Mouse (Mus musculus) layer of hippocampus, adult 2 months (tissue): ENCODE measurements at regions not wholly inside any gene's neighbourhood (a gene's known extent, or its start where the extent isn't known, plus 50 kb on each side); places are given as distances from the start of the nearest gene placed in this dataset.

ENCODE experiments used
- DNase-seq, 2 experiments: peaks; one replicate each; pipeline ENCODE4 v3.0.0; 2022; ENCODE audit warnings: low spot score in 2 of 2
- H3K27ac ChIP-seq: fragments of 200-600 bp; 2 replicates; pipeline ENCODE4 v1.8.1; 2022
- H3K4me3 ChIP-seq: fragments of 200-600 bp; 2 replicates; pipeline ENCODE4 v1.8.1; 2022; ENCODE audit warnings: mild to moderate bottlenecking
- CTCF ChIP-seq: fragments of 200-600 bp; conservative IDR thresholded peaks from 2 replicates; pipeline ENCODE4 v1.8.1; 2022; ENCODE audit warnings: antibody characterized with exemption, mild to moderate bottlenecking, moderate library complexity

DNA sequence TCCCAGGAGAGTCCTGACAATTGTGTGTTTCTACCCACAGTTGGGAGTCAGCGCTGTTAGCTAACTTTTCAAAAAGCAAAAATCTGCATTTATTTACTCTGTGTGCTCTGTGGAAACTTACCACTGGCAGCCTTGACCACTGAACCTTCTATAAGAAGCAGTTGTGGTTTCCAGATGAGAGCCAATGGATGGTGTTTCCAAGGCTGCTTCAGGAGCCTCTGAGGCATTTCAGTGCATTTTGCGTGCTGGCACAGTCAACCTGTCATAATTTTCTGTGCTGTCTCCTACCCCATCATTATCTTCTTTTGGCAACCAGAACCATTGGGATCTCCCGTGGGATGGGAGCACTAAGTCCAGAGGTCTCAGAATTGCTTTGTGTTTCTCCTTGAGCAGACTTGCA, 60.3 kb downstream of the 4930544G11Rik start:
- H3K27ac ChIP-seq = no peak overlapping the region
- H3K4me3 ChIP-seq = no peak overlapping the region
- no peak for TF ChIP-seq CTCF
- DNase-seq = no peak

DNA sequence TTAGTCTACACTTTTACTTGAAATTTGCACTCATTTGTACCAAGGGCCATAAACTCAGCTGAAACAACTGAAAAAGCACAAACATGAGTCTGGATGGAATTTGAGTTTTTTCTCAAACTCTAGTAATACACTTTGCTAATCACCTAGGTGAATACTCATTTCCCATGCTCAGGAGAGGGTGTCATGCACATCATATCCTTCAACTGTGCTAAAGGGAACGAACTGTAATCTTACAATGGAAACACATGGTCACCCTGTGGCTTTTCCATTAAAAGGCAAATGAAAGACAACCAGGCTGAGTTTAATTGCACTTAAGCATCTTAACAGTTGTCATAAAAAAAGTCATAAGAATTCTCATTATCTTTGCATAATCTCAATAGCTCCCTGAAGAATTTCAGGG, 71.1 kb downstream of the 4930544G11Rik start:
- Histone ChIP-seq H3K27ac (no peak overlapping the region), H3K4me3 (no peak overlapping the region)
- TF ChIP-seq CTCF = no peak
- no peak for DNase-seq

DNA sequence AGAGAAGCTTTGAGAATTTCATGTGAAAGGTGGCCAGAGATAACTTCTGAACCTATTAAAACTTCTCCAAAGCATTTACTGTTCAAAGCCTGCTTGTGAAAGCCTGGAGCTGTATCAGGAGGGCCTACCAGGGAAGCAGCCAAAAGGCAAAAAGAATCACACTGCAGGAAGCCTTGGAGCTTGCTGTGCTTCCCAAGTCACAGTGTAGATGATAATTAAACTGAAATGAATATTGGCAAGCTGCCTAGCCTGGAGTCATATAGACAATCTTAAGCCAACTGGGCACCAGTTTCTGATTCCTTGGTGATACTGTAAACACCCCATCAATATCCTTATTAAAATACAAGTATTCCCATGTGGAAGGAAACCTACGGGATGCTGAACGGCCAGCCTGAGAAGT, 84.4 kb downstream of the 4930544G11Rik start:
- Histone ChIP-seq H3K4me3 (no peak overlapping the region), H3K27ac (no peak overlapping the region)
- no peak for TF ChIP-seq CTCF
- DNase-seq = no peak

DNA sequence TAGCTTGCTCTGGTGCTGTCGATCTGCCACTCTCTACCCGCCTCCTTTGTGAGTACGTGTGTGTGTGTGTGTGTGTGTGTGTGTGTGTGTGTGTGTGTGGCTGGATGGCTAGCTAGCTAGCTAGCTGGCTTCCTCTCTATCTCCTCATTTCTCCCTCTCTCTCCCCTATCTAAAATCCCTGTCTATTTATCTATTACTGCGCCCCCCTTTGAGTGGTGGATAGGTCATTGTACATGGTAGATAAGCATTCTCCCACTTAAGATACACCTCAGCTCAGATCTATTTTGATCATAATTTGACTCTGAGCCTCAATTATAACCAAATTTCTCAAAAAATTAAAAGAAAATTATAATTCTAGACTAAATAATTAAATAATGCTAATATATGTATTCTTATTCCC, 99.4 kb downstream of the 4930544G11Rik start:
- DNase-seq = no peak
- H3K27ac ChIP-seq = no peak overlapping the region
- TF ChIP-seq CTCF = no peak
- H3K4me3 ChIP-seq = no peak overlapping the region

DNA sequence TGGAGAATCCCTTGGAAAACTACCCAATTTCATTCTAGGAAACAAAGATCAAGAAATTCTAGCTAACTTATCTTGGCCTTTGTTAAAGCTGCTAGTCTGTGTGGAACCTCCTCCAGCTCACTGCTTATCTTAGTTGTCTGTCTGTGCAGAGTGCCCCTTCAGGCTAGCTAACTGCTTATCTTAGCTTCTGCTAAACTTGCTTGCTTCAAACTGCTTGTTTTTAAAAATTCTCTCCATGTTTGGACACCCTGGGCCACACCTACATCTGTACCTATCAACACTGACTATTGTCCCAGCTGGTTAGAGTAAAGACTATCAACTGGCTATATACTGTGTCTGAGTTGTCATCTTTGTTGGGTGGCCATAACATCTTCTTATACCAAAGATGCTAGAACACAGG, 100.0 kb downstream of the 4930544G11Rik start:
- H3K4me3 ChIP-seq = no peak overlapping the region

DNA sequence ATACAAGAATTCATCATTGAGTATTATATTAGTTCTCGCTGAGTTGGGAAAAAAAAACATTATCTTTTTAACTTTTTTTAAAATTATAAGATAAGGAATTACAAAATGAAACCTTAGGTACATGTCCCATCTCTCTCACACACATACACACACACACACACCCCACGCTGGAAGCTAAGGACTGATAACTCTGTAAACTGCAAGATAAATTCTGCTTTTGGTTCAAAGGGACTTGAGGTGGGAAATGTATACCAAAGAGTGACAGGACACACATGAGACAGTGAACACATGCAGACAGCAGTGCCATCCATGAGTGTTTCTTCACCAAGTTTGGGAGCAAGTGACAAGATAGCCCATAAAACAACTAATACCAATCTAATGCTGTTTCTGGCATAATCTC, 100.8 kb downstream of the 4930544G11Rik start:
- DNase-seq = no peak
- TF ChIP-seq CTCF = no peak
- Histone ChIP-seq H3K4me3 (no peak overlapping the region), H3K27ac (no peak overlapping the region)

More for the DNA sequence above, 100.0 kb downstream of the 4930544G11Rik start:
- no peak for DNase-seq
- H3K27ac ChIP-seq = no peak overlapping the region
- no peak for TF ChIP-seq CTCF

- Histone ChIP-seq H3K4me3 (no peak overlapping the region), H3K27ac (no peak overlapping the region)
- TF ChIP-seq CTCF = no peak
- DNase-seq = no peak
Measured at GRCm38 (mm10) chr6:66068874-66069273, 116.5 kb downstream of the 4930544G11Rik start.

DNA sequence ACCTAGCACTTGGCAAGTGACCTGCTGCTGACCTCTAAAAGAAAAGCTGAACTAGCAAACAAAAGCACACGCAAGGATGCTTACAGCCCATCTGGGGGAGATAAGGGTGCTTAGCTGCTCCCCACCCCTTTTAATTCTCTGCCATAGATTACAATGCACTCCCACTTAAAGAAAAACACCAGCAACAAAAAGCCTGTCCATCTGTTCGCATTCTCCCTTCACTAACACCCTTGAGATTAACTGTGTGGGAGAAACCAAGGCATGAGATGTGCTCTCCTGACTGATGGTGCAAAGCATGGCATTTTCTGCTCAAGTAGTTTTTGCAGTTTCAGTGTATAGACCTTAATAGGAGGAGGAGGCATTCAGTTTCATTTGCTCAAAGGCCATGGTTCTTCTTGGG, 125.0 kb downstream of the 4930544G11Rik start:
- Histone ChIP-seq H3K27ac (no peak overlapping the region), H3K4me3 (no peak overlapping the region)
- no peak for TF ChIP-seq CTCF
- no peak for DNase-seq

DNA sequence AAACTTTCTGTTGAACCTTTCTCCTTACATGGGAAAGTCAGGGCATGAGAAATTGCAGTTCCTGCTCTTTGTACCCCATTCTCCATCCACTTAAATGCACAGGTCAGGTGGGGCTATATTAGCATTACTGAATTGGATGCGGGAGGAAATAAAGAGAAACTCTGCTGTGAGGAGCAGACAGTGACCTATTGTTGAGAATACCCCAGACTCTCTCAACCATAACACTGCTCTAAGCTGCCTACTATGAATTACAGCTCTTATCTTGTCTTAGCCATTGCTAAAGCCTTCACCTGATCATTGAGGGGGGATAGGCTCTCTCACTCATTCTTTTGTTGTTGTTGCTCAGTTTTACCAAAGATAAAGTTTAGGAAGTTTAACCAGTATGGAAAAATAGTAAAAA, 126.4 kb downstream of the 4930544G11Rik start:
- DNase-seq = no peak
- TF ChIP-seq CTCF = no peak
- no peak overlapping the region for H3K4me3 ChIP-seq
- H3K27ac ChIP-seq = no peak overlapping the region

GRCm38 (mm10) chr6:66101555-66102071, 149.2 kb downstream of the 4930544G11Rik start:
- peak in 1 of 2 experiments; percentile 27 for DNase-seq
- TF ChIP-seq CTCF = no peak
- Histone ChIP-seq H3K27ac (peak overlapping the region; percentile 62), H3K4me3 (no peak overlapping the region)

GRCm38 (mm10) chr6:66114366-66114765, 162.0 kb downstream of the 4930544G11Rik start:
- Histone ChIP-seq H3K27ac (no peak overlapping the region), H3K4me3 (no peak overlapping the region)
- TF ChIP-seq CTCF = peak; percentile 33; the same call in 1 of the 2 replicates
- no peak for DNase-seq

DNA sequence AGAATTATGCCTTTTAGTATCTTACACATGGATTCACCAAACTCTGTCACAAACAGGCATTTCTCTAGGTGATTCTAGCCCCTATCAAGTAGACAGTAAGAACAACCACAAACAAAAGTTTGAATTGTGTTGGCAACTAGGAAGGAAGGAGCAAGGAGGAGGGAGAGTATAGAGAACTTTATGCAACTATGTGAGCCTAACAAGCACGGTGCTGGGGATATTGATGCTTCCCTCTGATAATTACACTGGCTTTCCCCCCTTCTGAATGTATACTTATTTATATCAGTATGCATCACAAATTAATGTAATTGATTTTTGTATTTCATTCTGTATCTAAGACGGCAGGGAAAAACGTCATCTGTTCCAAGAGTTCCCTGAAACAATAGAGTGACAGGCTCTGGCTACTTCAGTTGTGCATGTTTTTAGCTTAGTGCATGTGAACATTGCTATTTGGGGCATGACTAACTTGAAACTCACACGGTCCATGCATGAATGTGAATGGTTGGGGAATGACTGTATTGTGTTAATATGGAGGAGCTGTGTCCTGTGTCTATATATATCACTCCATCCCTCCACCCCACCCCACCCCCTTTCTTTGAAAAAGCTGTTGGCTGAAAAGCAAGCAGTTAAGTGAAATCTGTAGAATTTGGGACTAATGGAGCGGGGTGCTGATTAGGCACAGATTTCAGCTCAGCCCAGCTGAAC, 169.2 kb downstream of the 4930544G11Rik start:
- no peak overlapping the region for H3K27ac ChIP-seq
- no peak overlapping the region for H3K4me3 ChIP-seq
- DNase-seq = no peak
- no peak for TF ChIP-seq CTCF

GRCm38 (mm10) chr6:66124292-66124691, 171.9 kb downstream of the 4930544G11Rik start:
- Histone ChIP-seq H3K4me3 (no peak overlapping the region), H3K27ac (no peak overlapping the region)
- no peak for TF ChIP-seq CTCF
- no peak for DNase-seq

DNA sequence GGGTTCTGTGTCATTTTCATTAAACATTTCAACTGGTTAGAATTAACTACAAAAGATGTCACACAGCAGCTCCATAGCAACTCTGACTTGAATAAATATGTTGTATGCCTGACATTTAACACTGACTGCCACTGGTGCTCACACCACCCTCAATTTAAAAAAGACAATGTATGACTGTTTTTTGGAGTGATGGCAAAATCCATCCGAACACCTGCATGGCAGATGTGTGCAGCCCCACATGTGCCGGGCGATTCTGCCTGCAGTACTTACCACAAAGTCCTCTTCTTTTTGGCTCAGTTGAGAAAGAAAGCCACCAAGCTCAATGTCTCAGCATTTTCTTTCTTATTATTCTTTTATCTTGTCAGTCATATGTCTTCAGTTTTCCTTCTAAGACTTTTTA, 199.4 kb downstream of the 4930544G11Rik start:
- H3K4me3 ChIP-seq = no peak overlapping the region
- no peak for TF ChIP-seq CTCF
- DNase-seq = no peak
- no peak overlapping the region for H3K27ac ChIP-seq
